In genomic region chr10:83819266-83819949, GRCm38 (mm10) we compare ENCODE assay signal across 8 mouse cellular contexts.
DNase-seq lines count a peak whose midpoint lies in the region; ATAC-seq lines count a peak whose summit lies in the region.

No protein-coding gene starts in this region.

- H3K4me2 ChIP-seq in hindbrain, embryonic 13.5 days: peak overlapping the region; percentile 30

- H3K9ac ChIP-seq in hindbrain, embryonic 13.5 days: no peak overlapping the region

- H3K36me3 ChIP-seq in hindbrain, embryonic 13.5 days: no peaks in the 10 kb centered on the region

- peaks cover 4% of the 10 kb centered on the region for H3K4me1 ChIP-seq in hindbrain, embryonic 13.5 days (replicated peaks)

- peak; percentile 81 for ATAC-seq in hindbrain, embryonic 13.5 days (ENCODE audit: low FRiP score)
- ATAC-seq in inflammation-experienced regulatory T-cells, adult 6 months: no peak

- peak; percentile 69 to 91 for DNase-seq in adrenal gland, adult (ENCODE audit: inconsistent age in 2 of 2, low spot score in 1 of 2)
- peak; percentile 88 to 90 for DNase-seq in cerebellum, postnatal 25 days
- DNase-seq in gastrocnemius, adult 18-20 months (ENCODE audit: low spot score): peak; percentile 67
- DNase-seq in layer of hippocampus, postnatal 25 days (ENCODE audit: extremely low spot score in 1 of 2, low spot score in 1 of 2): peak; percentile 70 to 93
- peak; percentile 72 to 78 for DNase-seq in lung, postnatal 4 days
- DNase-seq in right cerebral cortex, postnatal 25 days: peak; percentile 78

- no peak overlapping the region for H3K4me3 ChIP-seq in hindbrain, embryonic 13.5 days

- WGBS in hindbrain, embryonic 13.5 days: 10% methylated on average over 13 of the region's 13 CpGs

- H3K27ac ChIP-seq in hindbrain, embryonic 13.5 days: no peak overlapping the region

- H3K27me3 ChIP-seq in hindbrain, embryonic 13.5 days: no peaks in the 10 kb centered on the region

- no peaks in the 10 kb centered on the region for H3K9me3 ChIP-seq in hindbrain, embryonic 13.5 days
